Mouse (Mus musculus) erythroid progenitor cell, adult 5-6 weeks (primary cell): ENCODE data around the gene Rbms3. TPM values are rescaled to one million over a fixed set of nuclear protein-coding genes. Genes with fewer than 3 reads are reported as not detected.

Experiments used
- ATAC-seq: replicated peaks from 2 replicates; pipeline ENCODE4 v1.8.0; 2016; ENCODE audit warnings: moderate number of reproducible peaks, mild to moderate bottlenecking, moderate TSS enrichment, inconsistent platforms; ENCODE audit not compliant: poor library complexity, low FRiP score, severe bottlenecking
- total RNA-seq, 2 experiments: library from RNA; stranded (forward) in 1 of 2; stranded (reverse) in 1 of 2; fragments of 150-400 nt in 1 of 2; fragments of 186-747, 209-891 nt in 1 of 2; gene quantifications; 2 replicates each; pipeline versions ENCODE4 v1.2.3 to v1.2.4; 2015 to 2017; ENCODE audit warnings: low replicate concordance in 2 of 2

Rbms3 gene
- total RNA-seq, 2 experiments from 2014 or later = not detected

DNA sequence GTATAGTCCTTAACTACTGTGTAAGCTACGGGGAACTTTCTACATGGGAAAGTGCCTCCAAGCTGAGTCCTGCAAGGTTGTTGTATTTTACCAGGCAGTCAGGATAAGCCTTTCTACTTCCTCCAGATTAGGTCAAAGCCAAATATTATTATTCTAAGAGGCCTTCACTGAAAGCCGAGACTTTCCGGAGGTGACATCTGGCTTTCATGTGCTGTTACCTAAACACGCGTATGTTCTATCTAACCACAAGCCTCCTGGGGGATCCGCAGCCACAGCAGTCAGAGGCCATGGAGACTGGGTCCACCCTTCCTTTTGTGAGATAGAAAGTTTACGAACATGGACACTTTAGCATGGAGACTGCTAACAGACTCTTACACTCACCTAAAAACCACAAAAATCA lies 552.2 kb downstream of the Rbms3 start:
- ATAC-seq = no peak

DNA sequence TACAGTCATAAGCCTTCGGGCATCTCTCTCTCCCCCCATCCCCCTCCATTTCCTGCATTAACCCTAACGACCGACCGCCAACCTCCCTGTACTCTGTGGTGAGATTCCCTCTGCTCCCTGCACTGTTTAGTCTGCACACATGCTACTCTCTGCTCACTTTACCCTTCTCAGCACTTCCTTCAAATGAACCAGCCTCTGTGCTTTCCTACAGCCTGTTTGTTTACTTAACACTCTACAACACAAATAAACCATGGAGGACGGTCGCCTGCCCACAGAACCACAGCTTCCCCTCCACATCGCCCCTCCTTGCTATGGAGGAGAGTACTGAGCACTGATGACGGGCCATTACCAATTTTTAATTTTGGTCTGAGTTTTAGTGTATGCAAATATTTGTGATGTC lies 552.9 kb downstream of the Rbms3 start:
- ATAC-seq = no peak

DNA sequence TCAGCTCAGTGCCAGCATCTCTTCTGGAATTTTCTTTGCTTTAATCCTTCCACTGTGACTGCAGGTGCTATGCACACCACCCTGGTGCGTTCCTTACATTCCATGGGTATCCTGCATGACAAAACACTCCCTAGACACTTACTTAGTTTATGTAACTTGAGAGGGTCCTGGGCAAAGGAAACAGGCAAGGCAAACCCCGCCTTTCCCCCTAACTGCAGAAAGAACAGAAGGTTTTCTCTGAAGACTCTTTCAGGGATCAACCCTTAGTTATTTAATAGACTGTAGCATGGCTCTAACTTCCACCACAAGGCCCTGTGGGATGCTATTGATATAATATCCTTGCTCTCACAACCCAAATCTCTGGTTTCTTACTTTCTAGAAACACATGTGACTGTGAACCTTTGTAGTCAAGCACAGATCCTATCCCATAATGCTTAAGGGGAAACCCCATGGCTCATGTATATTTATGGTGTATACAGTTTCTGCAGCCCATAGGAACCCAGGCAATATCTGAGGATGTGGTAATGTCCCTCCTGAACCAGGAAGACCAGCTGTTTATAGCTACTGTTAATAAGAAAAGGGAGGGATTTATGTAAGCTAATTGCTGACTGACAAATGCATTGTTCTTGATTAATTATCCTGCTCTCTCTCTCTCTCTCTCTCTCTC lies 557.1 kb downstream of the Rbms3 start:
- ATAC-seq = no peak

DNA sequence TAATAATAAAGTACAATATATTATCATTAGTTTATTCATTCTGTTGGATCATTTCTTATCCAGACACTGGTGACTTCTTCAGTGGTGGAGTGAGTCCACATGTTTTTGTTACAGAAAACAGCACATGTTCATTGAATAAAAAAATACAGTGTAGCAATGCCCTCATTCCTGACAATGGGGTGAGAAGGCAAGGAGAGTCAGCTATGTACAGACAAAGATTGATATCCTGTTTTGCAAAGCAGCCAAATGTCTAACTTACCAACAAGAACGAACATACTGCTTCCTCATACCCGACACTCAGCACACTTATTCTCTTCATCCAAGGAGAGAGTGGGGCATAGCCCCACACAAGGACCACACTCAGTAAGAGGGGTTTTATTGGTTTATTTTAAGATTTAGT lies 559.1 kb downstream of the Rbms3 start:
- ATAC-seq = no peak

DNA sequence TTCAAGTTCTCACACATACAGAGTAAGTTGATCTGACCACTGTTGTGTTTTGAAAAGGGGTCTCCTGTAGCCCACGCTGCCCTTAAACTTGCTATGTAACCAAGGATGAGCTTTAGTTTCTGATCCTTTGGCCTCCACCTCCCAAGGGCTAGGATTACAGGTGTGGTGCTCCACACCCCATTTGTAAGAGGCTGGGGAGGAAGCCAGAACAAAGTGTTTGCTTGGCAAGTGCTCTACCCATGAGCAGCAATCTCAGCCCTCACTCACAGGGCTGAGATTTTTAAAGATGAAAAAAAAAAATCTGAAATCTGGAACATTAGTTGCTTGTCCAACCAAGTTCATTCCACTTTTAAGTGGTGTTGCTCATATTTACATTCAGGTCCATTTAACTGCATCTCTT lies 560.5 kb downstream of the Rbms3 start:
- ATAC-seq = no peak

DNA sequence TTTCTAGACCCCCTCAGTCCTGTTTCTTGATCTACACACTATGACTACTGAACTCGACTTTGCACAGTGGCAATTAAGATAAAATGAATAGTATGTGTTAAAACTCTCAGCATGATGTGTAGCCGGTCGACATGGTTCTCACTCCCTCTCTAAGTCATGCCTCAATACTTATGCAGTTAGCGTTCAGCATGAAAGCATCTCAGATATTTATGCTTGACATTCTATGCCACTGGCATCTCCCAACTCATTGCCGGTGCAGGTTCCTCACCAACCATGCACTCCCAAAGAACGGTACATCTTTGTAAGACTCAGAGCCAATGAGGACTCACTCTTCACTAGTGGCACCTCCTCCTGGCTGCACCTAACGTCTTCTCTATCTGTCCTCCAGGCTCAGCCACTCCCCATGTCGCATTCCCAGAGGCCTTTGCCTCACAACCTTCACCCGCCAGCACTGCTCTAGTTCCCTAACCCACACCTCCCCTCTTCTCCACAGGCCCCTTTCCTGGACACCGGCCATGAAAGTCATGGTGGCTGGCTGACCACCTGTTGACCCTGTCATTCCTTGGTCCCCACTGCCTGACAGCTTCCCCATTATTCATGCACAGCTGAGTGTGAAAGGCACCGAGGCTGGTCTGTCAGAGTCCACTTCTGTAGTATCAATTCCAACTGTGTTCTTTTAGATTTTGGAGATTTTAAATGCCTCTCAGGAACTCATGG lies 561.9 kb downstream of the Rbms3 start:
- ATAC-seq = no peak

DNA sequence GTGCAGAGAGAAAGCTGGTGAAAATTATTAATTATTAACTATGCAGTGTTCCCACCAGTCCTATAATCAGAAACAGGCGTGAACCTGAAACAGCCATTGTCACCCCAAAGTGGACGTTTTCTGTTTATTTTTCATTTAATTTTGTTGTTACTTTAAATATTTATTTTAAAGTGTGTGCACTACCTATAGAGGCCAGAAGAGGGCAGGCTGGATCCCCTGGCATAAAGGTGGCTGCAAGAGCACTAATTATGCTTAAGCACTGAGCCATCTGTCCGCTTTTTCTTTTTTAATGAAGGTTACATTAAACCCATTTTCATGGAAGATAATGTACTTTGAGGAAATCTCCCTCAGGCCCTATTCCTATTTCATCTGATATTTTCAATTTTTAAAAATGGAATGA lies 563.2 kb downstream of the Rbms3 start:
- ATAC-seq = no peak

DNA sequence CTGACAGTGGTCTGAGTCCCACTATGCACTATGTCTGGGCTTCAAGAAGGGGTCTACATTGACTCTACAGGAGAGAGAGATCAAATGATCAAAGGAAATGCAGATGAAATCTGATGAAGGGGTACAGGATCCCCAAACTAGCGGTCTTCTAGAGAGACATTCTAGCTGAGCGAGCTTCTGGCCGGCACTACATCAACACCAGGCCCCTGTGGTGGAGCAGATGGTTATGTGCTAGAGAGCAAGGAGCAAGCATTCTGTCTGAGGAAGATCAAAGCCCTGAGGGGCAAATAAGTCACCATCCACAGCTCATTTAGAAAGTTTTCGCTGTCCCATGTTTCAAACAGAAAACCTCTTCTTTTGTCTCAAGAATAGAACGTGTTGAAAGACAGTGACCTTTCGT lies 564.1 kb downstream of the Rbms3 start:
- no peak for ATAC-seq

DNA sequence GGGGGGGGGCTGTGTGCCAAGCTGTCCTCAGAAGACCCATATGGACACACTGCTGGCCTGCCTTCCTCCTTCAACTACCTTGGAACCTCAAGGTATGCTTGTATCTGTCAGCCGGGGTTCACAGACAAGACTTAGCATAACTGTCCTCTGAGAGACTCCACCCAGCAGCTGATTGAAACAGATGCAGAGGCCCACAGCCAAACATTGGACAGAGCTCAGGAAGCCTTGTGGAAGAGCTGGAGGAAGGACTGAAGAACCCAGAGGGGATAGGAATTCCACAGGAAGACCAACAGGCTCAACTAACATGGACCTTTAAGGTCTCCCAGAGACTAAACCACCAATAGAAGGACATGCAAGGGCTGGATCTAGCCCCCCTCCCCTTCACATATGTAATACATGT lies 570.1 kb downstream of the Rbms3 start:
- no peak for ATAC-seq

DNA sequence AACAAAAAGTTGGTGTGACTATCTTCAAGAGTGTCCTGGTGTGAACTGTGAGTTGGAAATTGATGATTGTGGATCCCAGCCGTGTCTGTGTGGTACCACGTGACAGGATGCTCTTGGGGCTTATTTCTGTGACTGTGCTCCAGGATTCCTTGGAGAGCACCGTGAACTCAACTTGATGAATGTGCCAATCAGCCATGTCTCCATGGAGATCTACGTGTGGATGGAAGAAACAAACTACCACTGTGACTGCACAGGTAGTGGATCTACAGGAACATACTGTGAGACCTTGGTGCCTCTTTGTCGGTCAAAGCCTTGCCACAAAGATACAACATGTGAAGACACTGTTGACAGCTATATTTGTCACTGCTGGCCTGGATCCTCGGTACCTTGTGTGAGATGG lies 570.6 kb downstream of the Rbms3 start:
- no peak for ATAC-seq

DNA sequence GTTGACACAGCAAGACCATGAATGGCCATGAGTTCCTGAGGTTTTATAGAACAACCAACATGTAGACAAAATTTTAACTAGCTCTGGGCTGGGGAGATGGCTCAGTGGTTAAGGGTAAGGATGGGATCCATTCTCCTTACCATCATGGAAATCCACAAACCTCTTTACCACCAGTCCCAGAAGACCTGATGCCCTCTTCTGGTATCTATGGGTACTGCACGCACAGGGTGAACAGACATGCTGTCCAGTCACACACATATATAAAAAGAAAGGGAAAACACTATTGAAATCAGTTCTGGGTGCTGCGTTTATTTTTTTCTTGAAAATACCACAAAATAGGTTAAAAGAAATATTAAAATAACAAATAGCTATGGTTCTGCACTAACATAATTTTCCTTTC lies 577.8 kb downstream of the Rbms3 start:
- no peak for ATAC-seq

DNA sequence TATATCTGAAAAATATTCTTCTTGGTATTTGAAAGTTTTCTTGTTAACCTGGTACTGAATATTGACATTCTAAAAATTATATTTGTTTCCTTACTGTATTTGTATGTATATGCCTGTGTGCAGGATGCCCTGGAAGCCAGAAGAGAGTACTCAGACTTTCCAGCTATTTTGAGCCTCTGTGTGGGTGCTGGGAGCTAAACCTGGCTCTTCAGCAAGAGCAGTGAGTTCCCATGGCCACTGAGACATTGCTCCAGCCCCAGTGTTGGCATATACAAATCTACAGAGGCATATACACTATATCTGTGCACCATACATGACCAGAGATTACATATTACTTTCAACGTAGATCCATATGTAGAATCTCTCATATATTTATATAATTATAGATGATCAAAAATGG lies 581.1 kb downstream of the Rbms3 start:
- ATAC-seq = no peak

DNA sequence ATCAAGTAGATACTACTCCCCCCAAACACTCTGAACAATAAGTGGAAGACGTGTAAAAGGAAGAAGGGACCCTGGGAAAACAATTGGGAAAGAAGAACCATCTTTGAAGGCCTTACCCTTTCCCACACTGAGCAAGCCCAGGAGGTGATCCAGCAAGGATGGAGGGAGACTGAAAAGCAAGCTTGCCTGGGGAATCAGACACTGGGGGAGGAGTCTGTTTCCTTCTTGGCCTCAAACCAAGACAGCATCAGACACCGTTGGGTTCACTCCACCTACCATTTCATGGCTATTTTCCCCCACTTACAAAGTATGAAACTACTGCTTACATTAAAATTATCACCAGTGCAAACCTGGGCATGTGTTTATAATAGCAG lies 587.7 kb downstream of the Rbms3 start:
- no peak for ATAC-seq

DNA sequence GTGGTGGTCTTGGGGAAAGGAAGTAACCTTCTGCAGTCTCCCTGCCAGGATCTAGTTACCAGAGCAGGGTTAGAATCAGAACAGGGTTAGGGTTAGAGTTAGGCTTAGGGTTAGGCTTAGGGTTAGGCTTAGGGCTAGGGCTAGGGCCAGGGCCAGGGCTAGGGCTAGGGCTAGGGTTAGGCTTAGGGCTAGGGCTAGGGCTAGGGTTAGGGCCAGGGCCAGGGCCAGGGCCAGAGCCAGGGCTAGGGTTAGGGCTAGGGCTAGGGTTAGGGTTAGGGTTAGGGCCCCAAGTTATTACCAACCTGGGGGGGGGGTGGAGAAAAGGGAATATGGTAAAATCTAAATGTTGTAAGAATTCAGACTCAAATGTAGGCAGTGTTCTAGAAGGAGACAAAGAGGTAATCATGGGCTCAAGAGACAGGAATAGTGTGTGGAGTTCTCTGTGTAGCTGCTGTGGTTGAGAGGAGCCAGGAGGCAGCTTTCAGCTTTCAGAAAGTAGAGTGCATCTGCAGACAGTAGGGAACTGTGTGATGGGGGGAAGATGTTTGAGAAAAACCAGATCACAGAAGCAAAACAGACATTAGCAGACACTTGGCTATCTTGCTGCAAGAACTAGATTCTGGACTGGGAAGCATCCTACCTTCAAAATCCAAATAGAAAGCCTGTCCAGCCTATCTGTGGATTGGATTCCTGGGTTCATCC lies 588.3 kb downstream of the Rbms3 start:
- no peak for ATAC-seq

DNA sequence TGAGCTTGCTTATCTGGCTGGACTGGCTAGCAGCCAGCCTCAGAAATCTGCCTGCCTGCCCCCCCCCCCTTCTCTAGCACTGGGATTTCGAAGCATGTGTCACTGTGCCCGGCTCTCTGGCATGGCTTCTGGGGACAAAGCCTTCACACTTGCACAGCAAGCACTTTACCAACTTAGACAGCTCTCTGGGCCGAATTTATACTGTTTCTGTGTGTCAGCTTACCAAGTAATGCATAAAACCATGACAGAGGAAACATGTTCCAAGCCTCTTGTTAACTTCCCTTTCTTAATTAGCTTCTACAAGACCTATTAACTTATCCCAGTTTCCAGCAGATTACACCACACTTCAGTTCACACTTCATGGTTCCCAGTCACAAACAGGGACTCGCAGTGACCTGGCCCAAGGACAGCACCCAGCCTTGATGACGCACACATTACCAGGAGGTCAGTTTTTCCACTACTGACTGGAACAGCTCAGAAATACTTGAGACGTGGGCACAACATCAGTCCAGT lies 589.7 kb downstream of the Rbms3 start:
- no peak for ATAC-seq

DNA sequence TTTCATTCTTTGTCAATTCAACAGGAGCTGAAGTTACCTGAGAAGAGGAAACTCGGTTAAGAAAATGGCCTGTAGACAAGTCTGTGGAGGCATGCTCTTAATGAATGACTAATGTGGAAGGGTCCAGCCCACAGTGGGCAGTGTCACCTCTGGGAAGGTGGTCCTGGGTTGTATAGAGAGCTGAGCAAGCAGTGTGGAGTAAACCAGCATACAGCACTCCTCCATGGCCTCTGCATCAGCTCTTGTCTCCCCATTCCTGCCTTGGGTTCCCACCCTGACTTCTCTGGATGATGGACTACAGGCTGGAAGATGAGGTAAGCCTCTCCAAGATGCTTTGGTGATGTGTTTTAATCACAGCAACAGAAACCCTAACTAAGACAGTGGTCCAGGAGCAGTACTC lies 597.0 kb downstream of the Rbms3 start:
- ATAC-seq = no peak

DNA sequence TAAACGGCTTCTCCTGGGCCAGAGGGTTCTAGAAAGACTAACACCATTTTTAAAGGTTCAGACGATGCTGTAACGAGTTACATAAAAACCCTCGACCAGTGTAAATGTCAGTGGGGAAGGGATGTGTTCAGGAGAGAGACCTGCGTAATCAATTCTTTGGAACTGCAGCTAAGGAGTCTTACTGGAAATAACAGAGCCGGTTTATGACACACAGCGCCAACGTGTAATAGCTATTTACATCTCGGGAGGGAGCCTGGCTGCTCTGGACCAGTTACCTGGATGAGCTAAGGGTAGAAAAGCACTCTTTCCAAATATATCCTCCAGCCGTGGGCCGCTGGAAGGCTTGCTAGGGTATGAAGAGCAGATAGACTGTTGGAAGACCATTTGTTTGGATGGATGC lies 598.5 kb downstream of the Rbms3 start:
- ATAC-seq = no peak

DNA sequence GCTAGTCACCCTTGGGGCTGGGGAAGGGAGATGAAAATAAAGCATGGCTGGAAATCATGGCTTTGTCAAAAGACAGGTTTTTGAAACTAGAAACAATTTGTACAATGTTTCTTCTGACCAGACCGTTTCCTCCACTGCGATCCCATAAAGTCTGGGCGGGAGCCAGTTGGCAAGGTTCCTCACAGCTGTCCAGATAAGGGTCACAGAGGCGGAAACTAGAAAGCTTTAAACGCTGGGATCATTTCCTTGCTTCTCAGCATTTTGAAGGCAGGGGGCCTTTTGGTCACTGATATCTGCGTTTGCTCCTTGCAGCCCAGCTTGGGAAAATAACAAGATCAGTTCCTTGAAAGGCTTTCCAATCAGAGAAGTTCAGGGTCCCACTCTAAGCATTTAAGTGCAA lies 598.9 kb downstream of the Rbms3 start:
- no peak for ATAC-seq

DNA sequence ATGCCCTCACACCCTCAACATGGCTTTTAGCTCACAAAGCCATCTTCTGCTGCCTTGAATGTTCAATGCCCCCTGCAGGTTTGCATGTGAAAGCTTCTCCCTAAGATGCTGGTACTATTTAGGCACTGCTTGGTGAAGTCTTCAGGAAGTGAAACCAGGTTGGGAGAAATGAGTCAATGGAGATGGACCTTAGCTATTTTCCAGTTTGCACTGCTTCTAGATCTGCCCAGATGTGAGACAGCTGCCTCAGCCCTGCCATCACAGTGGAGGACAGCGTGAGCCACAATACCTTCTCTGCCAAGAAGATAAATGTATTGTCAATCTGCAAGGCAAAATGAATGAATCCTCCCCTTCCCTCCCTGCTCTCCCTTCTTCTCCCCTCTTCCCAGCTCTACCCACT lies 599.8 kb downstream of the Rbms3 start:
- ATAC-seq = no peak

DNA sequence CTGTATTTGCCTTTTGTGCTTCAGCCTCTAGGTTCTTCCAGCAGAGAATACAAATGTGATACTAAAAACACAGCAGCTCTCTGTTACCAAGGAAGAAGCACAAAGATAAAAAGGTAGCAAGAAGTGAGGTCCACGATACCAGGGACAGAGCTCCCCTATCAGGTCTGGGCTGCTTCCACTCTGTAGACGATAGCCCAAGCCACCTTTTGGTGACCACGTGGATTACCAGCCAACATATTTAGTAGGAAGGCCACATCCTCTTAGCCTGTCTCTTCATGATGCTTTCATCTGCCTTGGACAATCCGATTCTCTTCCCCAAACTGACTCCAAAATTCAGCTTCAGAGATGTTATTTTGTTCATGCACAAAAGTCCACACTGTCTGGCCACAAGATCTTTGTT lies 601.1 kb downstream of the Rbms3 start:
- no peak for ATAC-seq

DNA sequence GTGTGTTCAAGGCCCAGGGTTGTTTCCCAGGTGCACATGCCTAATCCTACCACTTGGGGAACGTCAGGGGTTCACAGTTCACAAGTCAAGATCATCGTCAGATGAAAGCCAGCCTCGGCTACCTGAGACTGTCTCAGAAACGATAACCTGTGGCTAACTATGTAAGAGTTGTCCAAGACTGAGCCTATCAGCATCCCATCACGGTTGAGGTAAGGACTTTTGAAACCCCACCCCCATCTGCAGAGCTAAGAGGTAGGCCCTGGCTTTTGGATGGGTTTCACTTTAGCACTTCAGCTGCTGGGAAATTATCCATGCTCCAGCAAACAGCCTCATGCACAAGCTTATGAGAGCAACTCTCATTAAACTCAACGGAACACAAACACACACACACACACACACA lies 607.6 kb downstream of the Rbms3 start:
- ATAC-seq = no peak
